Comparison of ENCODE assay signal across 12 mouse cellular contexts in the genomic region with DNA sequence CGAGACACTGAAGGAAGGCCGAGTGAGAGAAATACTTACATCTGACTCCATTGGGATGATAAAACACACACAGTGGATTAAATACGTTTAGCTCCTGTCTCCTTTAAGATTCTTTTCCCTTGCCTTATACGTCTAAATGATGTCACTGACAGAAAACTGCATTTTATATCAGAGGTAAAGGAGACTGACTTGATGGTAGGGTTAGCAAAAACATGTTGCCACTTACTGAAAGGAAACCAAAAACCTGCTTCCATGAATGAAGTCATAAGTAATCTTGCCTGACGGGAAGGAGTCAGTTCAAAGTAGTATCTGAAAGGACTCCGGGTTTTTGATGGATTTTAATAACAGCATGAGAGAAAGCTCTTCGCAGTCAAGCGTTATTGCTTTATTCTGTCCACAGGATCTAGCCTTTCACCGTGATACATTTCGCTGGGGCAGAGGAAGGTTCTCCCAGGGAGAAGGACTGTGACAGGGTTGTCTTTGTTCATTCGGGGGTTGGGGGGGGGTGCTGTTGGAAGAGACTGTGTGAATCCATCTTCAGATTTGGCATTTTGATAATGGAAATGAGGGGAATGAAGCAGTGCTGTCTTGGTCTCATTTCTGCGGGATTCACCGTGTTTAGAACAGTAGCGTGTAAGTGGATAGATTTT.
A peak's percentile ranks its signal among the peaks of the same experiment; 100 is the strongest.
DNase-seq lines count a peak whose midpoint lies in the region; ATAC-seq lines count a peak whose summit lies in the region.
"Had no signal": no experiment of that assay in that cellular context is flagged by ENCODE, and none has a peak within 500 bp of the region (broad histone marks: within the 10 kb centered on the region; RNA-seq: fewer than 3 reads in every experiment).

No protein-coding gene starts in this region.

- H3K27ac ChIP-seq in forebrain, embryonic 14.5 days (ENCODE audit: low read depth, low read length), result no peak overlapping the region
- no peak overlapping the region for H3K27ac ChIP-seq in forebrain, embryonic 16.5 days (ENCODE audit: low read length)
- H3K27ac ChIP-seq in intestine, embryonic 15.5 days, result peak overlapping the region; percentile 40; the same call in 1 of the 2 replicates
- 0 out of 2 replicates have a peak overlapping the region, but pooled peaks have one; percentile 20 for H3K27ac ChIP-seq in neural tube, embryonic 11.5 days (ENCODE audit: low read depth, low read length)
- H3K27ac ChIP-seq: liver, embryonic 15.5 days had no signal

- no peak overlapping the region for H3K4me2 ChIP-seq in forebrain, embryonic 14.5 days (ENCODE audit: low read length)
- no peak overlapping the region for H3K4me2 ChIP-seq in forebrain, embryonic 16.5 days (ENCODE audit: low read length)
- H3K4me2 ChIP-seq in intestine, embryonic 15.5 days (replicated peaks), result peak overlapping the region; percentile 6; the same call in 1 of the 2 replicates
- H3K4me2 ChIP-seq in neural tube, embryonic 11.5 days (ENCODE audit: low read depth), result no peak overlapping the region
- H3K4me2 ChIP-seq: liver, embryonic 15.5 days had no signal

- H3K27me3 ChIP-seq in forebrain, embryonic 14.5 days (replicated peaks; ENCODE audit: control insufficient read depth, insufficient read depth, low read length), result no peaks in the 10 kb centered on the region
- H3K27me3 ChIP-seq in forebrain, embryonic 16.5 days (replicated peaks; ENCODE audit: control insufficient read depth, insufficient read depth, low read length), result no peaks in the 10 kb centered on the region
- H3K27me3 ChIP-seq in intestine, embryonic 15.5 days (replicated peaks), result no peaks in the 10 kb centered on the region
- H3K27me3 ChIP-seq in neural tube, embryonic 11.5 days (ENCODE audit: control insufficient read depth, insufficient read depth, low read length), result no peaks in the 10 kb centered on the region
- H3K27me3 ChIP-seq: liver, embryonic 15.5 days had no signal

- no peak overlapping the region for H3K4me3 ChIP-seq in forebrain, embryonic 14.5 days (ENCODE audit: low read depth, low read length)
- no peak overlapping the region for H3K4me3 ChIP-seq in forebrain, embryonic 16.5 days (replicated peaks; ENCODE audit: low read length)
- H3K4me3 ChIP-seq in intestine, embryonic 15.5 days (replicated peaks), result no peak overlapping the region
- H3K4me3 ChIP-seq in neural tube, embryonic 11.5 days (ENCODE audit: low read depth, low read length), result no peak overlapping the region
- H3K4me3 ChIP-seq: liver, embryonic 15.5 days had no signal

- no peak overlapping the region for H3K9ac ChIP-seq in forebrain, embryonic 14.5 days (ENCODE audit: low read length)
- no peak overlapping the region for H3K9ac ChIP-seq in forebrain, embryonic 16.5 days (replicated peaks; ENCODE audit: low read depth, low read length)
- no peak overlapping the region for H3K9ac ChIP-seq in intestine, embryonic 15.5 days
- no peak overlapping the region for H3K9ac ChIP-seq in neural tube, embryonic 11.5 days (ENCODE audit: low read length)
- H3K9ac ChIP-seq: liver, embryonic 15.5 days had no signal

- no peaks in the 10 kb centered on the region for H3K4me1 ChIP-seq in forebrain, embryonic 14.5 days (ENCODE audit: control insufficient read depth, insufficient read depth, low read length)
- H3K4me1 ChIP-seq in forebrain, embryonic 16.5 days (replicated peaks; ENCODE audit: control insufficient read depth, insufficient read depth, low read length), result no peaks in the 10 kb centered on the region
- no peaks in the 10 kb centered on the region for H3K4me1 ChIP-seq in intestine, embryonic 15.5 days (replicated peaks)
- H3K4me1 ChIP-seq in neural tube, embryonic 11.5 days (ENCODE audit: control insufficient read depth, insufficient read depth, low read length), result no peaks in the 10 kb centered on the region
- H3K4me1 ChIP-seq: liver, embryonic 15.5 days had no signal

- 83% methylated on average over 14 of the region's 14 CpGs for WGBS in forebrain, embryonic 14.5 days
- 78% methylated on average over 14 of the region's 14 CpGs for WGBS in forebrain, embryonic 16.5 days
- WGBS in intestine, embryonic 15.5 days, result 44% methylated on average over 14 of the region's 14 CpGs
- WGBS in neural tube, embryonic 11.5 days, result 58% methylated on average over 14 of the region's 14 CpGs

- H3K9me3 ChIP-seq in forebrain, embryonic 14.5 days (replicated peaks; ENCODE audit: control insufficient read depth, low read length), result no peaks in the 10 kb centered on the region
- no peaks in the 10 kb centered on the region for H3K9me3 ChIP-seq in forebrain, embryonic 16.5 days (ENCODE audit: control insufficient read depth, low read length)
- H3K9me3 ChIP-seq in intestine, embryonic 15.5 days, result no peaks in the 10 kb centered on the region
- no peaks in the 10 kb centered on the region for H3K9me3 ChIP-seq in neural tube, embryonic 11.5 days (ENCODE audit: control insufficient read depth, low read length)
- H3K9me3 ChIP-seq: G1E; liver, embryonic 15.5 days had no signal

- ATAC-seq in forebrain, embryonic 14.5 days, result no peak
- ATAC-seq in forebrain, embryonic 16.5 days, result no peak
- peak; percentile 44 for ATAC-seq in intestine, embryonic 15.5 days
- ATAC-seq in neural tube, embryonic 11.5 days (ENCODE audit: insufficient read depth, low FRiP score, low TSS enrichment), result peak; percentile 57; the same call in 1 of the 2 replicates
- no peak for ATAC-seq in frontal cortex, adult (ENCODE audit: low TSS enrichment)

- no peaks in the 10 kb centered on the region for H3K36me3 ChIP-seq in forebrain, embryonic 14.5 days (ENCODE audit: control insufficient read depth, insufficient read depth, low read length)
- no peaks in the 10 kb centered on the region for H3K36me3 ChIP-seq in forebrain, embryonic 16.5 days (ENCODE audit: control insufficient read depth, insufficient read depth)
- no peaks in the 10 kb centered on the region for H3K36me3 ChIP-seq in intestine, embryonic 15.5 days
- no peaks in the 10 kb centered on the region for H3K36me3 ChIP-seq in neural tube, embryonic 11.5 days (ENCODE audit: control insufficient read depth, insufficient read depth, low read length)
- H3K36me3 ChIP-seq: G1E; liver, embryonic 15.5 days had no signal

- peak; percentile 13 for DNase-seq in forebrain, embryonic 14.5 days (ENCODE audit: low spot score)
- peak; percentile 4 for DNase-seq in brain, adult 2 months (ENCODE audit: low read depth, low spot score)
- peak; percentile 51 for DNase-seq in neural tube, embryonic 11.5 days (ENCODE audit: low spot score)
- no peak for DNase-seq in layer of hippocampus, adult 9-10 months (ENCODE audit: low spot score)
- no peak for DNase-seq in urinary bladder, postnatal 10 days (ENCODE audit: low spot score)
- DNase-seq: B cell, adult 2 months; thymus, postnatal 4 days had no signal

Comparison
In these comparisons a context has a peak if more than half of its experiments do, and no peak if none do; other contexts are left out.
1. ATAC-seq: peak in intestine, embryonic 15.5 days (single experiment) and neural tube, embryonic 11.5 days (single experiment); none in forebrain, embryonic 14.5 days (single experiment), forebrain, embryonic 16.5 days (single experiment) and frontal cortex, adult (single experiment).
2. DNase-seq: peak in forebrain, embryonic 14.5 days (single experiment), brain, adult 2 months (single experiment) and neural tube, embryonic 11.5 days (single experiment); none in layer of hippocampus, adult 9-10 months (single experiment) and urinary bladder, postnatal 10 days (single experiment).
3. H3K27ac ChIP-seq: peak in intestine, embryonic 15.5 days (single experiment) and neural tube, embryonic 11.5 days (single experiment); none in forebrain, embryonic 14.5 days (single experiment) and forebrain, embryonic 16.5 days (single experiment).